19 mouse cellular contexts compared by ENCODE assay signal in genomic region chr6:83132176-83132919, GRCm38 (mm10). TPM values are rescaled to one million over a fixed set of nuclear protein-coding genes. Genes with fewer than 3 reads are reported as not detected.
DNase-seq lines count a peak whose midpoint lies in the region; ATAC-seq and TF ChIP-seq lines count a peak whose summit lies in the region.
"Had no signal": no experiment of that assay in that cellular context is flagged by ENCODE, and none has a peak within 500 bp of the region (broad histone marks: within the 10 kb centered on the region; RNA-seq: fewer than 3 reads in every experiment).

No protein-coding gene starts in this region.

- H3K4me2 ChIP-seq in kidney, embryonic 16.5 days (replicated peaks; ENCODE audit: low read depth, low read length) = no peak overlapping the region
- peak overlapping the region; percentile 38 for H3K4me2 ChIP-seq in intestine, embryonic 16.5 days (ENCODE audit: low read depth, low read length)
- peak overlapping the region; percentile 30; the same call in 1 of the 2 replicates for H3K4me2 ChIP-seq in liver, postnatal 0 days (ENCODE audit: low read depth, low read length)
- H3K4me2 ChIP-seq: hindbrain, embryonic 14.5 days; neural tube, embryonic 15.5 days had no signal

- H3K4me3 ChIP-seq in kidney, embryonic 16.5 days (ENCODE audit: low read length) = no peak overlapping the region
- H3K4me3 ChIP-seq in intestine, embryonic 16.5 days (ENCODE audit: low read length) = no peak overlapping the region
- no peak overlapping the region for H3K4me3 ChIP-seq in liver, postnatal 0 days (ENCODE audit: low read depth, low read length)
- H3K4me3 ChIP-seq: erythroblast, embryonic 14.5 days; heart, embryonic 10.5 days; midbrain, embryonic 10.5 days; neural tube, embryonic 15.5 days had no signal

- no peak for TF ChIP-seq EP300 in liver, postnatal 0 days (IDR thresholded peaks at IDR 0.05; ENCODE audit: low read depth)

- 80% methylated on average over 9 of the region's 9 CpGs for WGBS in kidney, embryonic 16.5 days
- 70% methylated on average over 9 of the region's 9 CpGs for WGBS in intestine, embryonic 16.5 days
- 51% methylated on average over 9 of the region's 9 CpGs for WGBS in liver, postnatal 0 days (ENCODE audit: insufficient replicate concordance)

- H3K9ac ChIP-seq in kidney, embryonic 16.5 days (replicated peaks; ENCODE audit: low read length) = no peak overlapping the region
- H3K9ac ChIP-seq in intestine, embryonic 16.5 days (ENCODE audit: low read depth, low read length) = no peak overlapping the region
- no peak overlapping the region for H3K9ac ChIP-seq in liver, postnatal 0 days (replicated peaks)
- H3K9ac ChIP-seq: hindbrain, embryonic 14.5 days; lung, embryonic 14.5 days; neural tube, embryonic 15.5 days had no signal

- no peaks in the 10 kb centered on the region for H3K36me3 ChIP-seq in kidney, embryonic 16.5 days (ENCODE audit: insufficient read depth, low read length)
- no peaks in the 10 kb centered on the region for H3K36me3 ChIP-seq in intestine, embryonic 16.5 days (ENCODE audit: control insufficient read depth, insufficient read depth, low read length)
- no peaks in the 10 kb centered on the region for H3K36me3 ChIP-seq in liver, postnatal 0 days (replicated peaks; ENCODE audit: insufficient read depth, low read length)
- H3K36me3 ChIP-seq: heart, embryonic 10.5 days; midbrain, embryonic 10.5 days; neural tube, embryonic 15.5 days had no signal

- ATAC-seq in kidney, embryonic 16.5 days (ENCODE audit: low FRiP score, low TSS enrichment) = no peak
- peak; percentile 13; the same call in 1 of the 2 replicates for ATAC-seq in intestine, embryonic 16.5 days
- peak; percentile 48 for ATAC-seq in liver, postnatal 0 days

- peak overlapping the region; percentile 89 for H3K27ac ChIP-seq in kidney, embryonic 16.5 days (ENCODE audit: low read length)
- H3K27ac ChIP-seq in intestine, embryonic 16.5 days (ENCODE audit: low read length) = peak overlapping the region; percentile 95
- peak overlapping the region; percentile 88 for H3K27ac ChIP-seq in liver, postnatal 0 days (ENCODE audit: low read depth)
- H3K27ac ChIP-seq: heart, embryonic 10.5 days; hindbrain, embryonic 14.5 days; midbrain, embryonic 10.5 days; neural tube, embryonic 15.5 days had no signal

- H3K9me3 ChIP-seq in kidney, embryonic 16.5 days (ENCODE audit: low read length) = no peaks in the 10 kb centered on the region
- H3K9me3 ChIP-seq in intestine, embryonic 16.5 days (ENCODE audit: control insufficient read depth, low read length) = no peaks in the 10 kb centered on the region
- no peaks in the 10 kb centered on the region for H3K9me3 ChIP-seq in liver, postnatal 0 days (ENCODE audit: low read length)
- H3K9me3 ChIP-seq: heart, embryonic 10.5 days; midbrain, embryonic 10.5 days; neural tube, embryonic 15.5 days had no signal

- H3K4me1 ChIP-seq in kidney, embryonic 16.5 days (ENCODE audit: insufficient read depth, low read length) = peaks cover 34% of the 10 kb centered on the region
- H3K4me1 ChIP-seq in intestine, embryonic 16.5 days (ENCODE audit: control insufficient read depth, insufficient read depth, low read length) = peaks cover 31% of the 10 kb centered on the region
- H3K4me1 ChIP-seq in liver, postnatal 0 days (ENCODE audit: insufficient read depth) = peaks cover 28% of the 10 kb centered on the region

- no peak for TF ChIP-seq CTCF in liver, postnatal 0 days (IDR thresholded peaks at IDR 0.05; ENCODE audit: low read depth)

- DNase-seq in kidney, adult 18-20 months = no peak
- DNase-seq in ES-CJ7 (ENCODE audit: low read depth, low spot score) = peak; percentile 35
- peak; percentile 11 for DNase-seq in liver, postnatal 0 days
- no peak for DNase-seq in thymus, postnatal 25 days
- no peak for DNase-seq in left cerebral cortex, adult 18-20 months (ENCODE audit: low spot score in 2 of 2)
- no peak for DNase-seq in spleen, adult 18-20 months
- DNase-seq: adrenal gland, postnatal 10 days; cerebellum, adult 9-11 months; gastrocnemius, postnatal 25 days; heart, postnatal 14 days; lung, embryonic 14.5 days; retina, postnatal 1 day had no signal

- no peaks in the 10 kb centered on the region for H3K27me3 ChIP-seq in kidney, embryonic 16.5 days (ENCODE audit: insufficient read depth, low read length)
- no peaks in the 10 kb centered on the region for H3K27me3 ChIP-seq in intestine, embryonic 16.5 days (replicated peaks; ENCODE audit: control insufficient read depth, insufficient read depth, low read length)
- no peaks in the 10 kb centered on the region for H3K27me3 ChIP-seq in liver, postnatal 0 days (ENCODE audit: insufficient read depth, low read length)

RNA-seq across cellular contexts. Expression of gene Rtkn, which starts 2.9 kb away (rescaled TPM):
- polyA plus RNA-seq in kidney, embryonic 16.5 days (2015; fragmentation: Nextera tagmentation; extraction: Ambion mirVana) = 43.0 and 43.9 TPM in 2 replicates
- 24.4 and 26.1 TPM in 2 replicates for polyA plus RNA-seq in intestine, embryonic 16.5 days (2015; fragmentation: Nextera tagmentation; extraction: Ambion mirVana)
- 7.0 and 7.1 TPM in 2 replicates for polyA plus RNA-seq in liver, postnatal 0 days (2015; fragmentation: Nextera tagmentation; extraction: Ambion mirVana)
- 10 to 100 TPM; 88.3 to 88.8 TPM for total RNA-seq in left cerebral cortex, adult 18-20 months (2021)

RNA-seq across cellular contexts. Expression of gene Ino80b, which starts 7.1 kb away (rescaled TPM):
- 14.2 TPM in 2 replicates for polyA plus RNA-seq in kidney, embryonic 16.5 days (2015; fragmentation: Nextera tagmentation; extraction: Ambion mirVana)
- 8.2 and 8.8 TPM in 2 replicates for polyA plus RNA-seq in intestine, embryonic 16.5 days (2015; fragmentation: Nextera tagmentation; extraction: Ambion mirVana)
- 5.1 and 5.7 TPM in 2 replicates for polyA plus RNA-seq in liver, postnatal 0 days (2015; fragmentation: Nextera tagmentation; extraction: Ambion mirVana)
- 10 to 100 TPM; 23.1 to 26.3 TPM for total RNA-seq in left cerebral cortex, adult 18-20 months (2021)

RNA-seq across cellular contexts. Expression of gene Wbp1, which starts 11.0 kb away (rescaled TPM):
- 159 and 160 TPM in 2 replicates for polyA plus RNA-seq in kidney, embryonic 16.5 days (2015; fragmentation: Nextera tagmentation; extraction: Ambion mirVana)
- polyA plus RNA-seq in intestine, embryonic 16.5 days (2015; fragmentation: Nextera tagmentation; extraction: Ambion mirVana) = 94.4 and 95.5 TPM in 2 replicates
- polyA plus RNA-seq in liver, postnatal 0 days (2015; fragmentation: Nextera tagmentation; extraction: Ambion mirVana) = 21.0 and 22.0 TPM in 2 replicates
- total RNA-seq in left cerebral cortex, adult 18-20 months (2021) = 10 to 100 TPM; 37.2 to 40.2 TPM

RNA-seq across cellular contexts. Expression of gene Mogs, which starts 17.1 kb away (rescaled TPM):
- polyA plus RNA-seq in kidney, embryonic 16.5 days (2015; fragmentation: Nextera tagmentation; extraction: Ambion mirVana) = 10.6 and 34.9 TPM in 2 replicates
- 8.8 and 9.4 TPM in 2 replicates for polyA plus RNA-seq in intestine, embryonic 16.5 days (2015; fragmentation: Nextera tagmentation; extraction: Ambion mirVana)
- 21.4 and 21.5 TPM in 2 replicates for polyA plus RNA-seq in liver, postnatal 0 days (2015; fragmentation: Nextera tagmentation; extraction: Ambion mirVana)
- total RNA-seq in left cerebral cortex, adult 18-20 months (2021) = 10 to 100 TPM; 29.6 to 31.8 TPM

RNA-seq across cellular contexts. Expression of gene Mrpl53, which starts 23.5 kb away (rescaled TPM):
- polyA plus RNA-seq in kidney, embryonic 16.5 days (2015; fragmentation: Nextera tagmentation; extraction: Ambion mirVana) = 131 and 143 TPM in 2 replicates
- 118 and 134 TPM in 2 replicates for polyA plus RNA-seq in intestine, embryonic 16.5 days (2015; fragmentation: Nextera tagmentation; extraction: Ambion mirVana)
- polyA plus RNA-seq in liver, postnatal 0 days (2015; fragmentation: Nextera tagmentation; extraction: Ambion mirVana) = 88.3 and 90.2 TPM in 2 replicates
- 10 to 100 TPM; 54.5 to 59.6 TPM for total RNA-seq in left cerebral cortex, adult 18-20 months (2021)

Comparison
In these comparisons a context has a peak if more than half of its experiments do, and no peak if none do; other contexts are left out.
1. DNase-seq: peak in ES-CJ7 (single experiment) and liver, postnatal 0 days (single experiment); none in kidney, adult 18-20 months (single experiment), thymus, postnatal 25 days (single experiment), left cerebral cortex, adult 18-20 months (0 of 2) and spleen, adult 18-20 months (0 of 2).
2. Peak in every context shown above with its lines, with median percentiles within 50 percentile points of each other: H3K27ac ChIP-seq.